Mouse (Mus musculus): ENCODE data around the gene Slc45a1. TPM values are rescaled to one million over a fixed set of nuclear protein-coding genes. Genes with fewer than 3 reads are reported as not detected.
"Not testable (repeated sequence)": the region's sequence is repeated elsewhere in the genome, so short reads cannot be mapped to it uniquely, and the experiment has no call there.

Gene Slc45a1
- total RNA-seq, 2 experiments from 2014 or later: not detected

GRCm38 (mm10) chr4:150608670-150609069 is 43.3 kb downstream of the Slc45a1 start:
- DNase-seq: no peak
- intact Hi-C loops (cut with DNase I): no loop called here

- no peak for DNase-seq
- intact Hi-C loops (cut with DNase I): no loop called here
Measured at GRCm38 (mm10) chr4:150606449-150607161, 45.4 kb downstream of the Slc45a1 start.

- DNase-seq: no peak
- intact Hi-C loops (cut with DNase I): no loop called here
Measured at GRCm38 (mm10) chr4:150605804-150606203, 46.2 kb downstream of the Slc45a1 start.

- intact Hi-C loops (cut with DNase I): no loop called here
- DNase-seq: no peak
Measured at GRCm38 (mm10) chr4:150603366-150604061, 48.5 kb downstream of the Slc45a1 start.

GRCm38 (mm10) chr4:150601489-150601888 is 50.5 kb downstream of the Slc45a1 start:
- DNase-seq: no peak
- intact Hi-C loops (cut with DNase I): no loop called here

- DNase-seq; intact Hi-C loops (cut with DNase I): not testable (repeated sequence)
Measured at GRCm38 (mm10) chr4:150600503-150600902, 51.5 kb downstream of the Slc45a1 start.

GRCm38 (mm10) chr4:150599119-150599992 is 52.6 kb downstream of the Slc45a1 start:
- intact Hi-C loops (cut with DNase I): no loop called here
- DNase-seq: peak in 1 of 2 experiments; percentile 43

GRCm38 (mm10) chr4:150598686-150599085 is 53.3 kb downstream of the Slc45a1 start:
- DNase-seq: peak; percentile 36 to 51

GRCm38 (mm10) chr4:150595991-150596390 is 56.0 kb downstream of the Slc45a1 start:
- DNase-seq: no peak
- intact Hi-C loops (cut with DNase I): no loop called here

More at GRCm38 (mm10) chr4:150598686-150599085, 53.3 kb downstream of the Slc45a1 start:
- intact Hi-C loops (cut with DNase I): no loop called here

- intact Hi-C loops (cut with DNase I): no loop called here
- no peak for DNase-seq
Measured at GRCm38 (mm10) chr4:150595071-150595470, 56.9 kb downstream of the Slc45a1 start.

- intact Hi-C loops (cut with DNase I): no loop called here
- no peak for DNase-seq
Measured at GRCm38 (mm10) chr4:150594298-150594829, 57.6 kb downstream of the Slc45a1 start.

- intact Hi-C loops (cut with DNase I): no loop called here
- no peak for DNase-seq
Measured at GRCm38 (mm10) chr4:150593473-150594217, 58.3 kb downstream of the Slc45a1 start.

- intact Hi-C loops (cut with DNase I): no loop called here
- no peak for DNase-seq
Measured at GRCm38 (mm10) chr4:150592087-150592486, 59.9 kb downstream of the Slc45a1 start.

GRCm38 (mm10) chr4:150591602-150592001 is 60.4 kb downstream of the Slc45a1 start:
- intact Hi-C loops (cut with DNase I): no loop called here

GRCm38 (mm10) chr4:150590621-150591282 is 61.2 kb downstream of the Slc45a1 start:
- no peak for DNase-seq
- intact Hi-C loops (cut with DNase I): no loop called here

More at GRCm38 (mm10) chr4:150591602-150592001, 60.4 kb downstream of the Slc45a1 start:
- DNase-seq: no peak

- intact Hi-C loops (cut with DNase I): no loop called here
- no peak for DNase-seq
Measured at GRCm38 (mm10) chr4:150588300-150588621, 63.7 kb downstream of the Slc45a1 start.

GRCm38 (mm10) chr4:150587597-150588299 is 64.2 kb downstream of the Slc45a1 start:
- DNase-seq: no peak
- intact Hi-C loops (cut with DNase I): no loop called here

- no peak for DNase-seq
Measured at GRCm38 (mm10) chr4:150586275-150586674, 65.7 kb downstream of the Slc45a1 start.

GRCm38 (mm10) chr4:150585800-150586199 is 66.2 kb downstream of the Slc45a1 start:
- intact Hi-C loops (cut with DNase I): no loop called here
- no peak for DNase-seq

More at GRCm38 (mm10) chr4:150586275-150586674, 65.7 kb downstream of the Slc45a1 start:
- intact Hi-C loops (cut with DNase I): no loop called here
